Mouse (Mus musculus): Measurements from ENCODE around the gene Irf2.

DNA sequence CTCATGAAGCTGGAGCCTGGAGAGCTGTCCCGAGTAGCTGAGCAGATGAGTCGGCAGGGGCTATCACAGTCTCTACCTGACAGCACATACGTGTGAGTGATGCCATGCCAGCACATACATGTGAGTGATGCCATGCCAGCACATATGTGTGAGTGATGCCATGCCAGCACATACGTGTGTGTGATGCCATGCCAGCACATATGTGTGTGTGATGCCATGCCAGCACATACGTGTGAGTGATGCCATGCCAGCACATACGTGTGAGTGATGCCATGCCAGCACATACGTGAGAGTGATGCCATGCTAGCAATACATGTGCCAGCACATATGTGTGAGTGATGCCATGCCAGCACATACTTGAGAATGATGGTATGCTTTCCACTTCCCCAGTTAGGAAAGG, 18.6 kb downstream of the Irf2 start:
- TF ChIP-seq POLR2A (IDR thresholded peaks at IDR 0.05; ENCODE audit: insufficient read depth, low read depth, low read length) (no peak), CTCF (IDR thresholded peaks at IDR 0.05; ENCODE audit: insufficient read depth, low read depth, low read length) (no peak)

Measured in olfactory bulb, adult 2 months (tissue).